Mouse (Mus musculus) cerebellum, adult 2 months (tissue): ENCODE results near the gene Mtss1l. TPM values are rescaled to one million over a fixed set of nuclear protein-coding genes. Genes with fewer than 3 reads are reported as not detected.
"Not testable (repeated sequence)": the region's sequence is repeated elsewhere in the genome, so short reads cannot be mapped to it uniquely, and the experiment has no call there.

Source experiments
- DNase-seq, 2 experiments: peaks; one replicate each; pipeline ENCODE4 v3.0.0; 2021
- H3K27ac ChIP-seq: fragments of 200-500 bp; 2 replicates; pipeline ENCODE4 v1.5.1; 2012; ENCODE audit warnings: low read length, control low read depth, inconsistent platforms; ENCODE audit not compliant: insufficient read depth
- H3K27me3 ChIP-seq: fragments of 200-500 bp; 2 replicates; pipeline ENCODE4 v1.6.1; 2012; ENCODE audit warnings: inconsistent platforms, mild to moderate bottlenecking, low read length, moderate library complexity; ENCODE audit not compliant: control insufficient read depth, insufficient read depth
- H3K4me1 ChIP-seq: fragments of 200-500 bp; 2 replicates; pipeline ENCODE4 v1.6.1; 2011; ENCODE audit warnings: low read length; ENCODE audit not compliant: control insufficient read depth, insufficient read depth
- H3K4me3 ChIP-seq: fragments of 200-500 bp; replicated peaks from 2 replicates; pipeline ENCODE3; 2011; ENCODE audit warnings: mild to moderate bottlenecking, low read depth, low read length, control low read depth; ENCODE audit not compliant: insufficient read depth
- CTCF ChIP-seq: fragments of 200-500 bp; IDR thresholded peaks from 2 replicates; pipeline ENCODE4 v1.5.1; 2011; ENCODE audit warnings: low read depth, mild to moderate bottlenecking, control low read depth, low read length, moderate library complexity, borderline replicate concordance; ENCODE audit not compliant: insufficient read depth
- POLR2A ChIP-seq: fragments of 200-500 bp; IDR thresholded peaks from 2 replicates; pipeline ENCODE4 v1.6.1; 2011; ENCODE audit warnings: low read length, control low read depth, borderline replicate concordance; ENCODE audit not compliant: insufficient read depth
- WGBS: fragments of 180-500 bp; shearing (Covaris S2); methylation state at CpG from one replicate; pipeline ENCODE4 v1.1.7; 2018; 5-methylcytosine and 5-hydroxymethylcytosine counted together
- polyA plus RNA-seq: library from polyadenylated mRNA; depleted of rRNA; stranded (reverse); fragments of >200 nt; gene quantifications from 2 replicates; pipeline ENCODE4 v1.2.3, GENCODE M21; 2012

Gene Mtss1l
- polyA plus RNA-seq, 1 experiment = 257 TPM

- Histone ChIP-seq H3K27me3 (no peaks in the 10 kb centered on the region; the same call in 1 of the 2 replicates), H3K27ac (no peak overlapping the region), H3K4me1 (no peaks in the 10 kb centered on the region), H3K4me3 (no peak overlapping the region)
- DNase-seq = no peak
- 97% methylated on average over 3 of the region's 3 CpGs for WGBS
- no peak for TF ChIP-seq POLR2A
- no peak for TF ChIP-seq CTCF
Observed at GRCm38 (mm10) chr8:110776335-110776734, 55.1 kb downstream of the Mtss1l start.

- Histone ChIP-seq H3K27me3 (no peaks in the 10 kb centered on the region; the same call in 1 of the 2 replicates), H3K4me1 (no peaks in the 10 kb centered on the region), H3K4me3 (no peak overlapping the region), H3K27ac (no peak overlapping the region)
- TF ChIP-seq CTCF (no peak), POLR2A (no peak)
- no peak for DNase-seq
- 73% methylated on average over 13 of the region's 13 CpGs for WGBS
Observed at GRCm38 (mm10) chr8:110779924-110780718, 58.8 kb downstream of the Mtss1l start.

GRCm38 (mm10) chr8:110785366-110785765 lies 64.1 kb downstream of the Mtss1l start:
- TF ChIP-seq POLR2A (no peak), CTCF (no peak)
- H3K4me1 ChIP-seq = no peaks in the 10 kb centered on the region
- no peak overlapping the region for H3K27ac ChIP-seq
- DNase-seq = no peak
- H3K4me3 ChIP-seq = no peak overlapping the region
- WGBS = 64% methylated on average over 2 of the region's 2 CpGs
- H3K27me3 ChIP-seq = no peaks in the 10 kb centered on the region

GRCm38 (mm10) chr8:110786501-110786900 lies 65.2 kb downstream of the Mtss1l start:
- H3K4me3 ChIP-seq, H3K4me1 ChIP-seq, H3K27me3 ChIP-seq, DNase-seq, H3K27ac ChIP-seq: not testable (repeated sequence)
- WGBS = 79% methylated on average over 7 of the region's 7 CpGs

GRCm38 (mm10) chr8:110786934-110787333 lies 65.7 kb downstream of the Mtss1l start:
- 81% methylated on average over 8 of the region's 8 CpGs for WGBS
- no peak overlapping the region for H3K27ac ChIP-seq
- H3K4me3 ChIP-seq = no peak overlapping the region
- no peak for DNase-seq
- no peaks in the 10 kb centered on the region for H3K27me3 ChIP-seq
- no peaks in the 10 kb centered on the region for H3K4me1 ChIP-seq
- TF ChIP-seq CTCF = no peak
- TF ChIP-seq POLR2A = no peak

- H3K4me1 ChIP-seq = no peaks in the 10 kb centered on the region
- H3K27ac ChIP-seq = no peak overlapping the region
- 85% methylated on average over 9 of the region's 9 CpGs for WGBS
- TF ChIP-seq POLR2A (no peak), CTCF (no peak)
- no peak for DNase-seq
- H3K4me3 ChIP-seq = no peak overlapping the region
- no peaks in the 10 kb centered on the region for H3K27me3 ChIP-seq
Observed at GRCm38 (mm10) chr8:110787411-110787954, 66.2 kb downstream of the Mtss1l start.

- no peak for TF ChIP-seq CTCF
- TF ChIP-seq POLR2A = no peak
- Histone ChIP-seq H3K27ac (no peak overlapping the region), H3K4me1 (no peaks in the 10 kb centered on the region; the same call in 1 of the 2 replicates), H3K4me3 (no peak overlapping the region), H3K27me3 (no peaks in the 10 kb centered on the region)
- WGBS = 38% methylated on average over 12 of the region's 12 CpGs
- no peak for DNase-seq
Observed at GRCm38 (mm10) chr8:110788981-110789380, 67.7 kb downstream of the Mtss1l start.

- H3K4me3 ChIP-seq = no peak overlapping the region
- 20% methylated on average over 12 of the region's 12 CpGs for WGBS
- H3K27me3 ChIP-seq = no peaks in the 10 kb centered on the region
- H3K4me1 ChIP-seq = no peaks in the 10 kb centered on the region; the same call in 1 of the 2 replicates
- TF ChIP-seq CTCF = no peak
- TF ChIP-seq POLR2A = no peak
- no peak overlapping the region for H3K27ac ChIP-seq
- DNase-seq = no peak
Observed at GRCm38 (mm10) chr8:110789571-110789970, 68.3 kb downstream of the Mtss1l start.
